Mouse (Mus musculus) pancreas, adult 10 weeks (tissue): ENCODE data around the gene Kptn. TPM values are rescaled to one million over a fixed set of nuclear protein-coding genes. Genes with fewer than 3 reads are reported as not detected.

Source experiments
- polyA plus RNA-seq: library from polyadenylated mRNA; stranded (reverse); fragments of 350-450 nt; fragmentation: Illumina TruSeq; extraction: RNeasy Lipid Tissue Mini Kit (QIAGEN cat#74804); gene quantifications from one replicate; pipeline ENCODE4 v1.2.3, GENCODE M21; 2015; ENCODE audit warnings: low read depth, low replicate concordance; ENCODE audit not compliant: insufficient read depth

Kptn gene
- polyA plus RNA-seq, result 8.0 TPM

GRCm38 (mm10) chr7:16119569-16120261, at the start of gene Kptn:
Kptn (plus strand) TSS chr7:16119895.

DNA sequence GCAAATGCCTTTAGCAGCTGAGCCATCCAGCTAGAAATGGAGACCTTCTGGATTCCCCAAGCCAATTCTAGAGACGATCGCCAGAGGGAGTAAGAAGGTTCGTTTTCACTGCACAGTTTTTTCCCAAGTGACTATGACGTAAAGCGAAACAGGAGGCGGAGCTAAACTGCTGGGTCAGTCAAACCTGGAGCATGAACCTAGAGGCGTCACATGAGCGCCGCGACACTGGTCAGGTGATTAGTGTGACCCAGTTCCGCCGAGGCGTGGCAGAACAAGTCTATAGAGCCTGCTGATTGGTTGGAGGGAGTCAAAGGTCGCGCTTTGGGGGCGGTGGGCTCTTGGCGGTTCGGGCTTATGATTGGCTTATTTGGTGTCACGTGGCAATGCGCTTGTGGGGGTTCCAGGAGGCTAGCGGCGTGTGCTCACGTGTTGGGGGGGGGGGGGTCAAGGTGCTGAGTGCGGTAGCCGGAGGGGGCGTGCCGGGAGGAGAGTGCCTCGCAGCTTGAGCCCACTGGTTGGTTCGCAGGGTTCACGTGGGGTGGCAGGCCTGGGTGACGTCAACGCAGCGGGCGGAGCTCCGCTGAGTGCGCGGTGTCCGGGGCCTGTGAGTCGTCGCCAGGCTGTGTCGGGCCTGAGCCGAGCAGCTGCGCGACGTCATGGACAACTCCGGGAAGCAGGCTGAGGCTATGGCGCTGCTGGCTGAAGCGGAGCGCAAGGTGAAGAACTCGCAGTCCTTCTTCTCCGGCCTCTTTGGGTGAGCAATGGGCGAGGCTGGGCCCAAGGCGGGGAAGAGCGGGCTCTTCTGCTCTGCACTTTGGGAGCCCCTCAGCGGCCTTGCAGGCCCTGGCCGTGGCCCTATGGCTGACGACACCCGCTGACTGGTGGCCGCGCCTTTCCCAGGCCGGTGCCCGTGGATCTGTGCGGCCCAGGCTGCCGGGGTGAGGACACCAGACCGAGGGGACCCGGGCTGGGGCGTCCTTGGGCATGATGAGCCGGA, 21.4 kb upstream of the Kptn start, which contains the start of gene Napa:
Napa (plus strand) TSS at position 438 of the 997 bp plus-strand sequence.

GRCm38 (mm10) chr7:16129421-16129845, 9.7 kb downstream of the Kptn start, which contains the start of gene Slc8a2:
Slc8a2 (plus strand) TSS chr7:16129826.

DNA sequence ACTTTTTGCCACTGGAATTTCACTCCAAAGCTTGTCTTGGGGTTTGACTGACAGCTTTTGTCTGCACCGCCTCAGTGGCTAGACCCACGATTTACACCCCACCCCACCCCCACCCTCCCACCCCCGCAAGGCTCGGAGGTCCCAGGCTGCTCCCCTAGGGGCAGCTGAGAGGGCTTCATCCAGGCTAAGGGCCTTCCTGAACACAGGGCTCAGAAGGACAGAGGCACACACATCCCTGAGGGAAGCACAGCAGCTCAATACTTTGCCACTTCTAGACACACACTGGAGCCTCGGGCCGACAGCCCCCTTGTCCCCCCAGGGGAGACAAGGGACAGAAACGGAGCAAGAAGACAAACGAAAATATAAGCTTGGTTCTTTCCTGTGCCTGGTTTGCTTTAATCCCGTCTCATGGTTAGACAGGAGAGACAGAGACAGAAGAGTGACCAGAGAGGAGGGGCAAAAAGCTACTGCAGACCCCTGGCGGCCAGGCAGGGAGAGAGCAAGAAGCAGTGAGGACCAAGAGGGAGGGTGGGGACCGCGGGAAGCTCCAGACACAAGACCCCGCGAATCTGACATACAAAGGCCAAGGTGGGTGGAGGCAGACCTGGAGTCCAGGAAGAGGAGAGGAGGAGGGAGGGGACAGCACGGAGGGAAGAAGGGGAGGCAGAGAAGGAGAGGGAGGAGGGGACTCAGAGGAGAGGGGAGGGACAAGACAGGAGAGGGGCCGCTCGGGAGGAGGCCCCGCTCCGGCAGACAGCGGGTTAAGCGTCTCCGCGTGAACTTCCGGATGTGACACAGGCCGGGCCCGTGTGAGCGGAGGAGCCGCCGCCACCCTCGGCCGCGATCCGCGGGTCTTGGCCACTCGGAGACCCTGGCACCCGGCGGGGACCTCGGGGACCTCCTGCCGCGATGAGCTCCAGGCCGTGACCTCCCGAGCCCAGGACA, 55.2 kb downstream of the Kptn start, which contains the start of gene Meis3:
Meis3 (plus strand) TSS at position 494 of the 945 bp plus-strand sequence.

Other genes starting within 250 kb of the Kptn start
- gene Crx, start 239.9 kb upstream of the Kptn start, polyA plus RNA-seq, result not detected
- gene Crxos, start 237.3 kb upstream of the Kptn start, polyA plus RNA-seq, result not detected
- gene Selenow, start 197.5 kb upstream of the Kptn start, polyA plus RNA-seq, result 122 TPM
- gene Nop53, start 173.8 kb upstream of the Kptn start, polyA plus RNA-seq, result 36.2 TPM
- gene Ehd2, start 152.3 kb upstream of the Kptn start, polyA plus RNA-seq, result 20.4 TPM
- gene Bicra, start 72.0 kb upstream of the Kptn start, polyA plus RNA-seq, result 4.8 TPM
- gene Zfp541, start 58.1 kb upstream of the Kptn start, polyA plus RNA-seq, result not detected
- gene Napa, start 21.4 kb upstream of the Kptn start, polyA plus RNA-seq, result 57.5 TPM
- gene Slc8a2, start 9.9 kb downstream of the Kptn start, polyA plus RNA-seq, result 0.15 TPM
- gene Meis3, start 55.2 kb downstream of the Kptn start, polyA plus RNA-seq, result 13.5 TPM
- gene Dhx34, start 102.1 kb downstream of the Kptn start, polyA plus RNA-seq, result 40.3 TPM
- 0.31 TPM for gene C5ar2, start 124.3 kb downstream of the Kptn start, polyA plus RNA-seq
- 2.8 TPM for gene C5ar1, start 139.6 kb downstream of the Kptn start, polyA plus RNA-seq
- gene Inafm1, start 153.7 kb downstream of the Kptn start, polyA plus RNA-seq, result 6.4 TPM
- gene Ccdc9, start 166.9 kb downstream of the Kptn start, polyA plus RNA-seq, result 24.6 TPM
- 7.1 TPM for gene Bbc3, start 188.5 kb downstream of the Kptn start, polyA plus RNA-seq